Mouse (Mus musculus): ENCODE measurements around the gene Tmprss9. TPM values are rescaled to one million over a fixed set of nuclear protein-coding genes. Genes with fewer than 3 reads are reported as not detected.

The Tmprss9 gene
- total RNA-seq, 2 experiments from 2014 or later = not detected

- no peak for DNase-seq
- intact Hi-C loops (cut with DNase I) = no loop called here
These were observed 30.0 kb upstream of the Tmprss9 start for GRCm38 (mm10) chr10:80841685-80842084.

- intact Hi-C loops (cut with DNase I) = no loop called here
- no peak for DNase-seq
These were observed 29.3 kb upstream of the Tmprss9 start for GRCm38 (mm10) chr10:80842334-80842733.

GRCm38 (mm10) chr10:80843087-80843930, 28.3 kb upstream of the Tmprss9 start:
- intact Hi-C loops (cut with DNase I) = no loop called here
- DNase-seq = no peak

GRCm38 (mm10) chr10:80843931-80844547, 27.6 kb upstream of the Tmprss9 start, which contains the start of gene Lingo3:
Lingo3 (minus strand) TSS chr10:80844039.
- intact Hi-C loops (cut with DNase I) = no loop called here
- no peak for DNase-seq

GRCm38 (mm10) chr10:80845055-80845693, 26.5 kb upstream of the Tmprss9 start:
- no peak for DNase-seq
- intact Hi-C loops (cut with DNase I) = no loop called here

GRCm38 (mm10) chr10:80845732-80846131, 25.9 kb upstream of the Tmprss9 start:
- intact Hi-C loops (cut with DNase I) = no loop called here
- no peak for DNase-seq

GRCm38 (mm10) chr10:80848571-80848970, 23.1 kb upstream of the Tmprss9 start:
- intact Hi-C loops (cut with DNase I) = no loop called here
- DNase-seq = no peak

- DNase-seq = peak; percentile 99
- intact Hi-C loops (cut with DNase I) = no loop called here
These were observed 16.5 kb upstream of the Tmprss9 start, which contains the start of the genes Lsm7 and Sppl2b for GRCm38 (mm10) chr10:80854913-80855748. Lsm7 (minus strand) TSS chr10:80855209. Sppl2b (plus strand) TSS chr10:80855275.

- intact Hi-C loops (cut with DNase I) = no loop called here
- DNase-seq = no peak
These were observed 15.9 kb upstream of the Tmprss9 start for GRCm38 (mm10) chr10:80855749-80856073.

GRCm38 (mm10) chr10:80856267-80856666, 15.4 kb upstream of the Tmprss9 start:
- DNase-seq = peak in 1 of 2 experiments; percentile 18

GRCm38 (mm10) chr10:80856908-80857307, 14.7 kb upstream of the Tmprss9 start:
- no peak for DNase-seq
- intact Hi-C loops (cut with DNase I) = no loop called here

More at GRCm38 (mm10) chr10:80856267-80856666, 15.4 kb upstream of the Tmprss9 start:
- intact Hi-C loops (cut with DNase I) = no loop called here

- intact Hi-C loops (cut with DNase I) = no loop called here
- DNase-seq = no peak
These were observed 14.3 kb upstream of the Tmprss9 start for GRCm38 (mm10) chr10:80857386-80857785.

- intact Hi-C loops (cut with DNase I) = no loop called here
- no peak for DNase-seq
These were observed 13.8 kb upstream of the Tmprss9 start for GRCm38 (mm10) chr10:80857848-80858247.

GRCm38 (mm10) chr10:80858350-80858935, 13.2 kb upstream of the Tmprss9 start:
- DNase-seq = no peak
- intact Hi-C loops (cut with DNase I) = no loop called here

- intact Hi-C loops (cut with DNase I) = no loop called here
- no peak for DNase-seq
These were observed 9.3 kb upstream of the Tmprss9 start for GRCm38 (mm10) chr10:80862305-80862704.

GRCm38 (mm10) chr10:80864446-80864845, 7.2 kb upstream of the Tmprss9 start:
- no peak for DNase-seq
- intact Hi-C loops (cut with DNase I) = no loop called here

- no peak for DNase-seq
- intact Hi-C loops (cut with DNase I) = no loop called here
These were observed 655 bp upstream of the Tmprss9 start for GRCm38 (mm10) chr10:80870993-80871392.

GRCm38 (mm10) chr10:80874035-80874434, 2.4 kb downstream of the Tmprss9 start:
- no peak for DNase-seq

GRCm38 (mm10) chr10:80876028-80876427, 4.4 kb downstream of the Tmprss9 start:
- peak; percentile 56 to 64 for DNase-seq
- intact Hi-C loops (cut with DNase I) = loop anchor here (1.0 kb wide), 1 partner anchor 129 kb away; no protein-coding TSS in a partner anchor

More at GRCm38 (mm10) chr10:80874035-80874434, 2.4 kb downstream of the Tmprss9 start:
- intact Hi-C loops (cut with DNase I) = no loop called here

- intact Hi-C loops (cut with DNase I) = loop anchor here (1.0 kb wide), 1 partner anchor 129 kb away; no protein-coding TSS in a partner anchor
- DNase-seq = no peak
These were observed 4.9 kb downstream of the Tmprss9 start for GRCm38 (mm10) chr10:80876594-80876993.

All from heart, postnatal 36 days (tissue).